Mouse (Mus musculus) adrenal gland, postnatal 4 days (tissue): Measurements from ENCODE around the gene Espn. TPM values are rescaled to one million over a fixed set of nuclear protein-coding genes. Genes with fewer than 3 reads are reported as not detected.

Experiments
- DNase-seq, 2 experiments: peaks; one replicate each; pipeline ENCODE4 v3.0.0; 2021 to 2022; ENCODE audit warnings: low spot score in 2 of 2, mixed read lengths in 2 of 2
- total RNA-seq, 2 experiments: library from RNA; stranded (reverse); gene quantifications; 2 replicates each; pipeline ENCODE4 v1.2.3; 2021

The Espn gene
- total RNA-seq, 2 experiments from 2014 or later: 1.0 to 5.1 TPM

DNA sequence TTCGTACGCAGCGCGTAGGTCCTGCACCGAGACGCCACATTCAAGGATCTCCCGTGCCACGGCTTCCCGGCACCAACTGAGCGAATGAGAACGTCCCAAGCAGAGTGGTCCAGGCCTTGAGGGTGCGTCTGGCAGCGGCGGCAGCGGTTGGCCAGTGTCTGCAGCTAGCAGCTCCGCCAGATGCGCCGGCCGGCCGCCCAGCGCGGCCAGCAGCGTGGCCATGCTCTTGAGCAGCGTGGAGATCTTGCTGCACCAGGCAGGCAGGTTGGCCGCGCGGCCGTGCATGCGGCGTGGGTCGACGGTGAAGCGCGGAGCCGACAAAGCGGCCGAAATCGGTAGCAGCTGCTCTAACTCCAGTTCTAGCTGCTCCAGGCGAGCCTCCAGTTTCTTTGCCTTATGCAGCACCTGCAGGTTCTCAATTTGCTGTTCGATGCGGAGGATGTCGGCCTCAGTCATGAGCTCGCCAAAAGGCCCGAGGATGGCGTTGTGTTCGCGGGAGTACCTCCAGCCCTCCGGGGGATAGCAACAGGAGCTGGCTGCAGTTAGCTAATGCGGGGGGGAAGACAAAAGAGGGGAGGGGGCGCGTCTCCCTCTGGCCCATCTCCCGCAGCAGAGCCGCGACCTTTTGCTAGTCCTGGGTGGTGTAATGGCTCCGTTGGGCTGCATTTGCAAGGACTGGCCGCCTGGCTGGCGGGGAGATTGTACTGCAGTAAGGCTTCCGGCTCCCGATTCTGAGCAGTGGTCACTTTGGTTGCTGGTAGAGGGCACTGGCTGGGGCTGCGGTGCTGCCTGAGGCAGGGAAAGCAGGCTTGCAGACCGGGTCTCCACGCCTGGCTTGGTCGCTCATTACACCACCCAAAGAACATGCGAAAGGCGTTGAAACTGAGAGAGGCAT is 25.9 kb downstream of the Espn start:
- no peak for DNase-seq

DNA sequence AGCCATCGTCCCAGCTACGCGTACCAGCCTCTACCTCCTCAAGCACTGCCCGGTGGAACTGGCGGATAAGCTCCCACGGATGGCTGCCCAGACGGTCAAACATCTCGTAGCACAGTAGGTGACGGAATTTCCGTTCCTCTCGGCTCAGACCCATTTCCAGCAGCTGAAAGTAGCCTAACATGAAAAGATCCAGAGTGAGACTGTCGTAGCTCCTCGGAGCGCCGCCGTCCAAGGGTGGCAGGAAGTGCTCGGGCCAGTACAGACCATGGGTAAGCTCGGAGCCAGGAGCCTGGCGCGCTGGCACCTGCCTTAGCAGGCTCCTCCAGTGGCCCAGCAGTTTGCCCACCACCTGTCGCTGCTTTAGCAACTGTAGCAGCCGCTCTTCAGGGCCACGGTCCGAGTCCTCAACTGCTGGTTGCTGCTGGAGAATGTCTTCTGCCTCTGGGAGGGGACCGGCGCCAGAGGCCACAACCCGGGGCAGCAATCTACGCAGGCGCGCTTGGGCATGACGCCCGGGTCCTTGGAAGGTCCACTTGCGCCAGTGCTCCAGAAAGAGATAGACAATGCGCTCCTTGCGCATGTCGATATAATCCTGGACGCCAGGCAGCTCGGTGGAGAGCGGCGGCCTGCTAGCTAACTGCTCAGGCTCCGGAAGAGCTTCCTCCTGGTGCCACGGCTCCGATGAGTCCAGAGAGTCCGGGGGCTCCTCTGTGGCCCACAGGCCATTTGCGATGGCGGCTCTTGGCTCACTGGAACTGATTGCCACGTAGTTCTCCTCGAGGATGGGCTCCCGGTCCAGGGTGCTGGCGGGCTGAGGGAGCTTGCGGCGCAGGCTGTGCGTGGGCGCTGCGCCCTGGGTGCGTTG is 26.8 kb downstream of the Espn start:
- no peak for DNase-seq

DNA sequence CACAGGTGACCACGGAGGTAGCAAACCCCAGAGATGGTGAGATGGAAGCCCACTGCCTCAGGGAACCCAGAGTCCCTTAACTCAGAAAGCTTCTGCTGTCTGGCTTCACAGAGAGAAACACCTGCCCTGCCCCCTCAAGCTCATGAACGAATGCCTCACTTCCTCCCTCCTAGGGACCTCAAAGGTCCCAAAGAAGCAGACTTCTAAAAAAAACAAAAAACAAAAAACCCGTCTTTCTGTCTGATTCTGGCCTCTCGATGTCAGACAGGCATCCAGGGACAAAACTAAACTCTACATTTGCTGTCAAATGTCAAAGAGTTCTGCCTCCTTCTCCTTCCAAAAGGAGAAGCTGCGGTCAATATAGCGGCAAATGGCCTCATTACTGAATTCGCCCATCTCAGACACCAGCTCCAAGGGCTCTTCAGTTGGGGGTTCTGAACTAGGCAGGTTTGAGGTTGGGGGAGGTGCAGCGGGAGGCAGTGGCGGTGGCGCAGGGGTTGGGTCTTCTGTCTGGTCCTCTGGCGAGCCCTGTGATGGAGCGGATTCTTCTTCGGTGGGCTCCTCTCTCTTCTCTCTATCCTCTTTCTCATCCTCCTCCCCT is 27.7 kb downstream of the Espn start:
- no peak for DNase-seq

DNA sequence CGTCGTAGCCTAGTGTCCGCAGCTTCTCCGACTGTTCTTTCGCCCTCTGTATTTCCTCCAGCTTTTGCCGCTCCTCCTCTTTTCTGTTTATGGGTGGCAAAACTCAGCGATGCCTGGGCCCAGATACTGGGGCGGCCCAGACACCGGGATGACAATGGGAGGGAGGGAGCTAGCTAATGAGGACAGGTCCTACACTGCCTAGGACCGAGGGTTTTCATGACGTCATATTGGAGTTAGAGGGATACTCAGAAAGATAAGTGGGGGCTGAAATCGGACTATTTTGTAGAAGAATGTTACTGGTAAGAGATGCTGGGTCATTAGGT is 31.0 kb downstream of the Espn start:
- DNase-seq: no peak

DNA sequence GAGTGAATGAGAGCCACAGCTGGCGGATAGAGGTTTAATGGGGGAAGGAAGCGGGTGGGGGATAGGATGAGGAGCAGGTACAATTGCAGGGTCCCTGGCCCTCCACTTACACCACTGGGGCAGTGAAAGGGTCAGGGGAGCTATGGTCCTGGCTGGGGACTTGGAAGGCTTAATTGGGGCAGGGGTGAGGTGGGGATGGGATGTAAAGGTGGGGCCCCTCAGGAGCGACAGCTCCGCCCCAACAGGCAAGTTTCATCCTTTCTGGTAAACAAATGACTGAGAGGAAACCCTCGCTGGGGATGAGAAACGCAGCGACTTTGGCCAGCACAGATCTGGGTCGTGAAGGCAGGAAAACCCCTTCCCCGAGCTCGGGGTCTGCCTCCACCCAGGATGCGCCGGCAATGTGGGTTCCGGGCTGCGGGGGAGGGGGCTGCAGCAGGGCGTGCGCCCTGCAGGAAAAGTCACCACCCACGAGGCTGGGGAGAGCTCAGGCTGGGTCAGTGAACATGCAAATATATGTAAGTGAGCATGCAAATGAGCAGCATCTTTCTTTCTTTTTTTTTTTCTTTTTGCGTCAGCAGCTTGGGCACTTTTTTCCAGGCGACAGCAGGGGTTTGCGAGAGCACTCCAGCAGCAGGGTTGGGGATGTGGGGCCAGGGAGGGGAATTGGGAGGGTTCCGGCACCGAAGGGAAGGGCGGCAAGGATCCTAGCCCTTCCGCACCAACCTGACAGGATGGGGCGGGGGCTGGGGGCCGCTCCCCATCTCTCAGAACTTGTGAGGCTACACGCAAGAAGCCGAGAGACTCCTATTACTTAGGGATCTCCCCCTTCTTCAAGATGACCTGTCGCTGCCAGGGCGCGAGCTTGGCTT is 31.6 kb downstream of the Espn start:
- no peak for DNase-seq

DNA sequence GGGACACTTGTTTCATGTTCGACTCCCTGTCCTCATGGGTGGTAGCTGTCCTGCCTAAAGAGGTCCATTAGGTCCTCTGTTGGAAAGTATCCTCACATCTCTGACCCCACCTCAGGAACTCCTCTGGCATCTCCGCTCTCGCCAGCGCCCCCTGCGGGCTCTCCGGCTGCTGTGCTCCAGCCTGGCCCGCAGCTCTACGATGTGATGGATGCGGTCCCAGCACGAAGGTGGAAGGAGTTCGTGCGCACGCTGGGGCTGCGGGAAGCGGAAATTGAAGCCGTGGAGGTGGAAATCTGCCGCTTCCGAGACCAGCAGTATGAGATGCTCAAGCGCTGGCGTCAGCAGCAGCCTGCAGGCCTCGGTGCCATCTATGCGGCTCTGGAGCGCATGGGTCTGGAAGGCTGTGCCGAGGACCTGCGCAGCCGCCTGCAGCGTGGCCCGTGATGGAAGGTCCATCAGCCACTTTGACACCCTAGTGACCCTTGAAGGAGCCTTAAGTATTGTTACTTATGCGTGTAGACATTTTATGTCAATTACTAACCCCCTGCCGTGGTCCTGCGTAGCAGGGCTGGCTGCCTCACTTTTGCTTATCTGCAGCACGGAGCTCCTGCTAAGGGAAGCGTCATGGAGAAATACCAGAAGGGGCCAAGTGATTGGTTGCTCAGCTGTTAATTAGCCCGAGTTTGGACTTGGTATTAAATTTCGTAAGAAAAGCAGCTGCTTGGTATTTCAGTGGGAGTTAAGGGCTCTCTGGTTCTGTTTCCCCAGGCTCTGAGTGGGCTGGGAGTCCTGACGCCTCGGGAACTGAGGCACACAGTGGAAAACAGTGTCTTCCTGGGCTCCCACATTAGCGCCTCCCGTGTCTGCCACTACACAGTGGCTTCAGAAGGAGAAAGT is 32.5 kb downstream of the Espn start:
- no peak for DNase-seq

DNA sequence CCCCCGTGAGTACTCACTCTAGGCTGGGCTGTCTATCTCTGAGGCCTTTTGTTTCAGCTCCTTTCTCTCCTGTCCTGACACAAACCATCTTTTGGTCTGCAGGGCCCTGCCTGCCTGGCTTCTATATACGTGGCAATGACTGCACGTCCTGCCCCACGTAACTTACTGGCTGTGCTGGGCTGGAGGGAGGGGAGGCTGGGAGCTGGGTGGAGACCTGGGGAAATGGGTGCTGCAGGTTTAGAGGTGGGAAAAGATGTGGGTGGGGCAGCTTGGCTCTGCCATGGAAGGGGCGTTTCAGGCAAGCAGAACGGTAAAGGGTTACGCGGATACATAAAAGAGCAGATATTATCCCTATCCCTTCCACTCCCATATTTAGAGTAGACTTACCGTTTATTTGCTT is 34.6 kb downstream of the Espn start:
- DNase-seq: no peak

DNA sequence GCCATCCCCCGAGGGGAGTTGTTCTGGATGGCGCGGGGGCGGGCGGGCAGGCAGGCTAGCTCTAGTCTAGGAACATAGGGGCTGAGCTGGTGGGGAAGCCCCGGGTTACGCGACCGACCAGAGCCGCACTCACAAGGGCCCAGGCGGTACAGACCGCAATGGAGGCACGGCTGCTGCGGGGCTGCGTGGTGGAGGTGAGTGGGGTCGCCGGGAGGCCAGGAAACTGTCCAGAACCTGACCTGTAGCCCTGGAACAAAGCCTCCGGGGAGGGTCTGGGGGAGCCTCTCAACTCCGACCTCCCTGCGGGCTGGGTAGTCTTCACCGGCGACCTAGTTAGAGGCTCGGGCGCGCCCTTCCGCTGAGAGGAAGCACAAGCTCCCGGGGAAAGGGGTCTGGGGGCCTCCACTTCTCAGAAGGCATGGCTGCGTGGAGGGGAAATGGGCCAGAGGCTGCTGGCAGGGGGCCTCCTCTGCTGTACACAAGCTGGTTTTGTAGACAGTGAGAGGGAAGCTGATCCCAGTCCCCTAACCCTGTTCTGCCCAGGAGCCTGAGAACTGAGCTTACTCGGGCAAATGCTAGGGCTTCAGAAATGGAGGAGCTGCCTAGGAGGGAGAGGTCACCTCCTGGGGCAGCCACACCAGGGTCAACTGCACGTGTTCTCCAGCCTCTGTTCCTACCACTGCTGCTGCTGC is 36.1 kb downstream of the Espn start, which contains the start of gene Tnfrsf25:
Tnfrsf25 (plus strand) TSS at position 14 of the 692 bp plus-strand sequence.
- no peak for DNase-seq

DNA sequence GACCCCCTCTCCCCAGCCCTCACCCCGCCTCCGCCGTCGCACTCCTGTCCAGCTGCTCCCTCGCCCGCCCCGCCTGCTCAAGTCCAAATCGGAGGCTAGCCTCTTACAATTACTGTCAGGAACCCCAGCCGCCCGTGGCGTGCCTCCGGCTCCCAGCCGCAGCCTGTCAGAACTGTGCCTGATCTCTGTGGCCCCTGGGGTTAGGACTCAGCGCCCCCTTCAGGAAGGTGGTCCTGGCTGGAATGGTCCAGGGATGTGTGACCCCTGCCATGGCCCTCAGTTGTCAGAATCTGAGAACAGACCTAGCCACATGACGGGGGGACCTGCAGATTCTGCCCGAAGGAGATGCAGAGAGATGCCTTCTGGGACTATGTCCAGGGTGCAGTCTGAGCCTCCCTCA is 38.1 kb downstream of the Espn start:
- DNase-seq: no peak

DNA sequence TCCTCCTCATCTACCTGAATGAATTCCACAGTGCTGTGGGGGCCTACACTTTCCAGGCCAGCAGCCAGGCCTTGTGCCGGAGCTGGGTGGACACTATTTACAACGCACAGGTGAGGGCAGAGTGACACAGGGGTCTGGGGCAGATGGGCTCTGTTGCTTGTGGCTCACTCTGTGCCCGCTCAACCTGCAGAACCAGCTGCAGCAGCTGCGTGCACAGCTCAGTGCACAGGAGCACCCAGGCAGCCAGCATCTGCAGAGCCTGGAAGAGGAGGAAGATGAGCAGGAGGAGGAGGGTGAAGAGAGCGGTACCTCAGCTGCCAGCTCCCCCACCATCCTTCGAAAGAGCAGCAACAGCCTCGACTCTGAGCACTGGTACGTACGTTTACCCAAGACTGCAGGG is 39.8 kb downstream of the Espn start:
- DNase-seq: no peak

DNA sequence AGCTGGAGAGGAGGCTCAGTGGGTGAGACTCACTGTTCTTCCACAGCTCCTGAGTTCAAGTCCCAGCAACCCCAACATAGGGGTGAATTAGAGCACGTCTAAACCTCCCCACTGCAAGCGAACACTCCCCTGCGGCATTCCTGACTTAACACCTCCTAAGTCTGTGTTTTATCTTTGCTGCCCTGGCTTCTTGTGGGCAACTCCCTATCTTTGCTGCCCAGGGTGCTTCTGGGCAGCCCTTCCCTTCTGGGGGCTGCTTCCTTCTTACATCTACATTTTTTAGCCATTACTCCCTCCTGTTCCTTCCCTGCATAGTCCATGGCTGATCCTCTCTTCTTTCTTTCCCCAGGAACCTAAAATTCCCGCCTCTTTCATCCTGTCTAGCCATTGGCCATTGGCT is 41.5 kb downstream of the Espn start:
- DNase-seq: no peak

DNA sequence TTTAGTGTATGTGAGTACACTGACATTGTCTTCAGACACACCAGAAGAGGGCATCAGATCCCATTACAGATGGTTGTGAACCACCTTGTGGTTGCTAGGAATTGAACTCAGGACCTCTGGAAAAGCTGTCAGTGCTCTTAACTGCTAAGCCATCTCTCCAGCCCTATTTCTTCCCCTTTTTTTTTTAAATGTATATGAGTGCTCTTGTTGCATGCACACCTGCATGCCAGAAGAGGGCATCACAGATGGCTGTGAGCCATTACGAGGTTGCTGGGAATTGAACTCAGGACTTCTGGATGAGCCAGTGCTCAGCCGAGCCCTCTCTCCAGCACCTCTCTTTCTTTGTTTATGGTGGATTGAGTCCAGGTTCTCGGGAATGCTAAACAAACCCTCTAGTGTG is 42.7 kb downstream of the Espn start:
- no peak for DNase-seq

DNA sequence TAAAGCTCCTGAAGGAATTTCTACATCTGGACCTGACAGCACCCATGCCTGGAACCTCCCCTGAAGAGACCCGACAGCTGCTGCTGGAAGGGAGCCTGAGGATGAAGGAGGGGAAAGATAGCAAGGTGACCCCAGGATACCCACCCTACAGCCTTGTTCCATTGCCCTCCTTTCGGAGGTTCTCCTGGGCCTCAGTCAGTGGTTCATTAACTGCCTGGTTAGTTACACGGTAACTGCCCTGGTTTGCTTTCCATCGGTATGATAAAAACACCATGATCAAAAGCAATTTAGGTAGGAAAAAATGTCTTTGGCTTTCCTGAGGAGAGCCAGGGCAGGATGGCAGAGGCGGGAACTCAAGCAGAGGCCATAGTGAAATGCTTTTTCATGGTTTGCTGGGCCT is 43.5 kb downstream of the Espn start:
- DNase-seq: no peak

DNA sequence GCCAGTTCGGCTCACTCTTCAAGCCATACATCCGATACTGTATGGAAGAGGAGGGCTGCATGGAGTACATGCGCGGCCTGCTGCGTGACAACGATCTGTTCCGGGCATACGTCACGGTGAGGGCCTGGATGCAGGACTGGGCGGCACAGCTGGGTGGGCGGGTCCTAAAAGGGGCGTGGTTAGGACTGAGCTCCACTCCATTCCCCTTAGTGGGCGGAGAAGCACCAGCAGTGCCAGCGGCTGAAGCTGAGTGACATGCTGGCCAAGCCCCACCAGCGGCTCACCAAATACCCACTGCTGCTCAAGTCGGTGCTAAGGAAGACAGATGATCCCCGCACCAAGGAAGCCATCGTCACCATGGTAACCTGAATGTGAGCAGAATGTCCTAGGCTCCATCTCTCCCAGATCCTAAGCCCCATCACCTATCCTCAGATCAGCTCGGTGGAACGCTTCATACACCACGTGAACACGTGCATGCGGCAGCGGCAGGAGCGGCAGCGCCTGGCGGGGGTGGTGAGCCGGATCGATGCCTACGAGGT is 44.1 kb downstream of the Espn start:
- peak in 1 of 2 experiments; percentile 62 for DNase-seq

DNA sequence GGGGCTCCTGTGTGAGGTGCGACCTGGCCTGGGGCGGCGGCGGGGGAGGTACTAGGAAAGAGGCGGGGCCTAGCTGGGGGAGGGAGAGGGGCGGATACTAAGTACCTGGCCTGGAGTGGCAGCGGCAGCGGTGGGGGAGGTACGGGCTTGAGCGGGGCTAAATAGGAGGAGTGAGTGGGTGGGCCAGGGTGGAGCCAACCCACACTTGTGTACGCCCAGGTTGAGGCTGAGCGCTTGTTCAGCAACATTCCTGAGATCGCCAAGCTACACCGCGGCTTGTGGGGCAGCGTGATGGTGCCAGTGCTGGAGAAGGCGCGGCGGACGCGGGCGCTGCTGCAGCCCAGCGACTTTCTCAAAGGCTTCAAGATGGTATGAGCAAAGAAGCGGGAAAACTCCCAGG is 44.7 kb downstream of the Espn start:
- DNase-seq: no peak

DNA sequence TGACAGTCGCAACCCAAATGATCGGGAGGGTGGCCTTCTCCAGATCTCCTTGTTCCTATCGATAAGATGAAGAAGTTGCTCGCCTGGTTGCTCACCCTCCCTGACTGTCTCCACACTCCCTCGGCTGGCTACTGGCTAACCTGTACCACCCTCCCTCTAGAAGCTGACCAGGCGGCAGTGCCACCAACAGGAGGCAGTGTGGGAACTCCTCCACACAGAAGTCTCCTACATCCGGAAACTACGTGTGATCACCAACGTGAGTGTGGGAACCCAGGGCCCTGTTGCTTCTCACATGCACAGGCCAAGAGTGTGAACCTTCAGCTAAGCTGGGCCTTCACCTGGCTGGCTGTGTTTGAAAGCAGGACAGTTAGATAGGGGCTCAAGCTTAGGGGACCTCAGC is 45.4 kb downstream of the Espn start:
- DNase-seq: no peak

DNA sequence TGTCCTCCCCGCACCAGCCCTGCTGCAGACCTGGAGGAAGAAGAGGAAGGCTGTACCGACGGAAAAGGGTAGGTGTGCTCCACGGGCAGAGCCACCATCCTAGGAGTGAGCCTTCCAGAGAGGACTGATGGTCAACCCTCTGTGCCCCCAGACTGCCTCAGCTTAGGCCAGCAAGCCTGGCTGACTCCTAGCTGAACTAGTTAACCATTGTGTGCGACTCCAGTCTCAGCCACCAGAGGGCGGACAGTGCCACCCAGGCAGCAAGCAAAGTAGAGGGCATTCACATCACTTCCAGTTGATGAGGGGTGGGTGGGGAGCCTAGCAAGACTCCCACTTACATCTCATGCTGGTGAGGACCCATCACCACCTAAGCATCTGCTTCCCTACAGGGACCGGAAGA is 49.1 kb downstream of the Espn start:
- peak in 1 of 2 experiments; percentile 56 for DNase-seq

DNA sequence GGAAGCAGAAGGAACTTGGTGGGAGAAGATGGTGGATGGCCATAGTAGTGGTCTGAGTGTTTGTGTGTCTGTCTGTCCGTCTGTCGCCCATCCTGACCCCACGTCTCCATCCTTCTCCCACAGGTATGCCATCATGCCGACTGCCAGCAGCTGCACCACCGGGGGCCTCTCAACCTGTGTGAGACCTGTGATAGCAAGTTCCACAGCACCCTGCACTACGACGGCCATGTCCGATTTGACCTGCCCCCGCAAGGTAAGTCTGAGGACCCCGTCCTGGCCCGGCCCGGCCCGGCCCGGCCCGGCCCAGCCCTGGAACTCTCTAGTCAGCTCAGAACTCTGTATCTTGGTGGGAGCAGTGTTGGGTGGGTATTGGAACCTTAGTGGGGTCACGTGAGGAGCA is 50.2 kb downstream of the Espn start:
- no peak for DNase-seq

DNA sequence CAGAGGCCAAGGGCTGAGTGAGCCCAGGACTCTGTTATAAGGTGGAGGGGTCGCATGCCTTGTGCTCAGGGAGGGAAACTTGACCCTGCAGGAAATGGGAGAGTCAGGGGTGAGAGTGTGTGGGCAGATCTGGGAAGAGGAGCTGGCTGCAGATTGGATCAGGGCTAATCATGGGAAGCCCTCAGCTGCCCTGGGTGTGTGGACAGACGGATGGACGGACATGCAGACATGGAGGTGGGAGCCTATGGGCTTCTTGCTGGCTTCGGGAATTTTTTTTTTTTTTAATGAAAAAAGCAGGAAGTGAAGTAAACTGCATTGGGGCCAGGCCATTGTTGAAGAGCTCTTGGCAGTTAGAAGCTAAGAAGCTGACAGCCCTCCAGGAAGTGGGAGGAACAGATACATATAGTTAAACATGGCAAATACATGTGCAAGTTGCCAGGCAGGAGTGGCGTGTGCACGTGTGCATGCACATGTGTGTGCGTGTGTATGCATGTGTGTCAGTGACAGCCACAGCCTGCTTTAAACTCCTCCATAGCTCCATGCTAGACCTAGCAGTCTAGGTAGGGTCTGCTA is 51.0 kb downstream of the Espn start:
- no peak for DNase-seq
